In the genomic region with DNA sequence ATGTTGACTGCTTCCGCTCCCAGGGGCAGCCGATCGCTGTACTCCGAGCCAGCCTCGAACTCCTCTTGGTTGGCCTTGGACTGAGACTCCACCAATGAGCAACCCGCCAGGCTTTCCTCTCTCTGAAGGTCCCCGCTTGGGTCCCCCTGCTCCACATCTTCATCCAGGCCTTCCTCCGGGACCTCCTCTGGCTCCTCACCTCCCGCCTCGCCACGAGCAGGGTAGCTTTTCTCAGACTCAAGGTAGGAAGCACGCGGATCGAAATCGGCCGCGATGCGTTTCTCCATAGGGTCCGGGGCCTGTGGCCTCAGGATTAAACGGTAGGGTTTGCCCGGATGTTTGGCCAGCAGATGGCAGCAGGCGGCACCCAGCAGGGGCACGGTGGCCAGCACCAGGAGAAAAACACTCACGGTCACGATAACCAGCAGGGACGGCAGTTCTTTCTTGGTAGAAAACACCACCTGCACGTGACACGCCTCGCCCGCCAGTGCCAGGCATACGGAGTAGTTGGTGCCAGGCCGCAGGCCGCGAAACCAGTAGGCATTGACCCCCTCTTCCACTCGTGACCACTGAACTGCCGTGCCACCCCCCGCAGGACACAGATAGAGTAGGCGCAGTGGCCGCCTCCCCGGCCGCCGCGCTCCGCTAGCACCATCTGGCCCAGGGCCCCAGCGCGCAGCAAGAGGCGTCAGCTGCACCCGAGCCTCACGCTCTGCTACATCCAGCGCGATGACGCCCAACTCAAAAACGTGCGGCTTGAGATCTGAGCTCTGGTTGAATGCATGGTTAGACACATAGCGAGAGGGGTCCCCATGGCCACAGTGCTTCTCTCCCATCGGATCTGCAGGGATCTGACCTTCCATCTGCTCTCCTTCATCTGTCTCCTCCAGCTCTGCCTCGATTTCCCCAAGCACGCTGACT, we compare ENCODE assay signal across 8 mouse cellular contexts. TPM values are rescaled to one million over a fixed set of nuclear protein-coding genes. Genes with fewer than 3 reads are reported as not detected.
DNase-seq lines count a peak whose midpoint lies in the region; ATAC-seq and TF ChIP-seq lines count a peak whose summit lies in the region.

No protein-coding gene starts in this region.

- H3K4me1 ChIP-seq in heart, embryonic 12.5 days (replicated peaks): peaks cover 52% of the 10 kb centered on the region
- peaks cover 11% of the 10 kb centered on the region for H3K4me1 ChIP-seq in lung, embryonic 14.5 days (ENCODE audit: insufficient read depth)
- H3K4me1 ChIP-seq in neural tube, embryonic 14.5 days (ENCODE audit: control insufficient read depth, insufficient read depth, low read length): peaks cover 23% of the 10 kb centered on the region

- TF ChIP-seq CTCF in lung, embryonic 14.5 days (IDR thresholded peaks at IDR 0.05; ENCODE audit: low read depth): peak; percentile 76

- no peaks in the 10 kb centered on the region for H3K9me3 ChIP-seq in heart, embryonic 12.5 days (replicated peaks)
- H3K9me3 ChIP-seq in lung, embryonic 14.5 days (ENCODE audit: low read depth, low read length): no peaks in the 10 kb centered on the region
- no peaks in the 10 kb centered on the region for H3K9me3 ChIP-seq in neural tube, embryonic 14.5 days (ENCODE audit: control insufficient read depth, low read length)

- 1% methylated on average over 58 of the region's 58 CpGs for WGBS in heart, embryonic 12.5 days
- 1% methylated on average over 58 of the region's 58 CpGs for WGBS in lung, embryonic 14.5 days
- 2% methylated on average over 58 of the region's 58 CpGs for WGBS in neural tube, embryonic 14.5 days

- H3K36me3 ChIP-seq in heart, embryonic 12.5 days: no peaks in the 10 kb centered on the region
- no peaks in the 10 kb centered on the region for H3K36me3 ChIP-seq in lung, embryonic 14.5 days (ENCODE audit: insufficient read depth)
- no peaks in the 10 kb centered on the region for H3K36me3 ChIP-seq in neural tube, embryonic 14.5 days (ENCODE audit: control insufficient read depth, insufficient read depth, low read length)

- peak; percentile 59 for ATAC-seq in common myeloid progenitor, adult 5-6 weeks (replicated peaks; ENCODE audit: low read depth, poor library complexity, severe bottlenecking)
- ATAC-seq in heart, embryonic 12.5 days (ENCODE audit: insufficient number of reproducible peaks, low FRiP score): no peak
- ATAC-seq in lung, embryonic 14.5 days (ENCODE audit: insufficient read depth): peak; percentile 47; the same call in 1 of the 2 replicates
- ATAC-seq in neural tube, embryonic 14.5 days (ENCODE audit: low read depth): peak; percentile 38; the same call in 1 of the 2 replicates

- H3K27me3 ChIP-seq in heart, embryonic 12.5 days (replicated peaks): peaks cover 100% of the 10 kb centered on the region
- peaks cover 91% of the 10 kb centered on the region for H3K27me3 ChIP-seq in lung, embryonic 14.5 days (ENCODE audit: insufficient read depth, low read length)
- H3K27me3 ChIP-seq in neural tube, embryonic 14.5 days (ENCODE audit: control insufficient read depth, insufficient read depth, low read length): peaks cover 67% of the 10 kb centered on the region

- peak overlapping the region; percentile 38 for H3K4me3 ChIP-seq in heart, embryonic 12.5 days
- H3K4me3 ChIP-seq in lung, embryonic 14.5 days (ENCODE audit: low read depth, low read length): peak overlapping the region; percentile 25
- peak overlapping the region; percentile 26 for H3K4me3 ChIP-seq in neural tube, embryonic 14.5 days (ENCODE audit: low read depth, low read length)

- DNase-seq in layer of hippocampus, adult 11-12 months (ENCODE audit: low spot score): peak; percentile 52
- DNase-seq in layer of hippocampus, adult 9-11 months: no peak
- peak; percentile 79 for DNase-seq in kidney, postnatal 10 days
- peak; percentile 76 for DNase-seq in lung, embryonic 14.5 days
- DNase-seq in MN1 (ENCODE audit: low spot score): no peak

- H3K9ac ChIP-seq in heart, embryonic 12.5 days: 0 out of 2 replicates have a peak overlapping the region, but pooled peaks have one; percentile 7
- no peak overlapping the region for H3K9ac ChIP-seq in lung, embryonic 14.5 days
- H3K9ac ChIP-seq in neural tube, embryonic 14.5 days (replicated peaks; ENCODE audit: low read depth, low read length): peak overlapping the region; percentile 3

- peak overlapping the region; percentile 70 for H3K4me2 ChIP-seq in heart, embryonic 12.5 days
- H3K4me2 ChIP-seq in lung, embryonic 14.5 days: peak overlapping the region; percentile 48
- H3K4me2 ChIP-seq in neural tube, embryonic 14.5 days (ENCODE audit: low read depth, low read length): peak overlapping the region; percentile 36

- no peak overlapping the region for H3K27ac ChIP-seq in heart, embryonic 12.5 days (ENCODE audit: poor library complexity, severe bottlenecking)
- no peak overlapping the region for H3K27ac ChIP-seq in lung, embryonic 14.5 days (ENCODE audit: low read depth)
- peak overlapping the region; percentile 44; the same call in 1 of the 2 replicates for H3K27ac ChIP-seq in neural tube, embryonic 14.5 days (ENCODE audit: low read depth, low read length)

RNA-seq across cellular contexts. Expression of gene Islr, which starts 6.1 kb away (rescaled TPM):
- 1.4 TPM in 1 of 2 replicates, not detected in the other for total RNA-seq in common myeloid progenitor, adult 5-6 weeks (2017)
- 8.5 and 8.6 TPM in 2 replicates for polyA plus RNA-seq in heart, embryonic 12.5 days (2016; fragmentation: Nextera tagmentation; extraction: Ambion mirVana)
- 56.9 and 60.2 TPM in 2 replicates for polyA plus RNA-seq in lung, embryonic 14.5 days (2014; fragmentation: Nextera tagmentation; extraction: Ambion mirVana)
- polyA plus RNA-seq in neural tube, embryonic 14.5 days (2014; fragmentation: Nextera tagmentation; extraction: Ambion mirVana): 1.5 and 39.2 TPM in 2 replicates

RNA-seq across cellular contexts. Expression of gene Islr2, which starts 6.1 kb away (rescaled TPM):
- total RNA-seq in common myeloid progenitor, adult 5-6 weeks (2017): not detected in 2 replicates
- polyA plus RNA-seq in heart, embryonic 12.5 days (2016; fragmentation: Nextera tagmentation; extraction: Ambion mirVana): 0.05 TPM in 1 of 2 replicates, not detected in the other
- not detected in 2 replicates for polyA plus RNA-seq in lung, embryonic 14.5 days (2014; fragmentation: Nextera tagmentation; extraction: Ambion mirVana)
- polyA plus RNA-seq in neural tube, embryonic 14.5 days (2014; fragmentation: Nextera tagmentation; extraction: Ambion mirVana): 13.2 and 13.5 TPM in 2 replicates

RNA-seq across cellular contexts. Expression of gene Pml, which starts 51.5 kb away (rescaled TPM):
- total RNA-seq in common myeloid progenitor, adult 5-6 weeks (2017): 25.7 and 33.8 TPM in 2 replicates
- polyA plus RNA-seq in heart, embryonic 12.5 days (2016; fragmentation: Nextera tagmentation; extraction: Ambion mirVana): 15.2 and 15.5 TPM in 2 replicates
- 21.4 and 23.2 TPM in 2 replicates for polyA plus RNA-seq in lung, embryonic 14.5 days (2014; fragmentation: Nextera tagmentation; extraction: Ambion mirVana)
- polyA plus RNA-seq in neural tube, embryonic 14.5 days (2014; fragmentation: Nextera tagmentation; extraction: Ambion mirVana): 2.7 and 3.3 TPM in 2 replicates

RNA-seq across cellular contexts. Expression of gene Stoml1, which starts 54.9 kb away (rescaled TPM):
- 3.9 and 9.0 TPM in 2 replicates for total RNA-seq in common myeloid progenitor, adult 5-6 weeks (2017)
- 24.0 and 24.7 TPM in 2 replicates for polyA plus RNA-seq in heart, embryonic 12.5 days (2016; fragmentation: Nextera tagmentation; extraction: Ambion mirVana)
- polyA plus RNA-seq in lung, embryonic 14.5 days (2014; fragmentation: Nextera tagmentation; extraction: Ambion mirVana): 23.2 and 27.1 TPM in 2 replicates
- polyA plus RNA-seq in neural tube, embryonic 14.5 days (2014; fragmentation: Nextera tagmentation; extraction: Ambion mirVana): 112 and 129 TPM in 2 replicates

Comparison
In these comparisons a context has a peak if more than half of its experiments do, and no peak if none do; other contexts are left out.
1. DNase-seq: peak in layer of hippocampus, adult 11-12 months (single experiment), kidney, postnatal 10 days (single experiment) and lung, embryonic 14.5 days (single experiment); none in layer of hippocampus, adult 9-11 months (single experiment) and MN1 (single experiment).
2. RNA of gene Islr2, which starts 6.1 kb away (polyA plus RNA-seq): 13.2 to 13.5 TPM in neural tube, embryonic 14.5 days; 0.05 TPM in heart, embryonic 12.5 days and not detected in lung, embryonic 14.5 days; every median in the first group is over 10 times any median in the second.
3. Peak in every context shown above with its lines, with median percentiles within 50 percentile points of each other: H3K4me2 ChIP-seq and H3K4me3 ChIP-seq.